Mouse (Mus musculus) 3134 (cell line): ENCODE data around the gene D230025D16Rik.

Source experiments
- DNase-seq: peaks from one replicate; pipeline ENCODE4 v3.0.0-alpha.2; 2011; ENCODE audit warnings: low spot score; ENCODE audit not compliant: insufficient read length; ENCODE audit errors: extremely low read depth

The D230025D16Rik gene

DNA sequence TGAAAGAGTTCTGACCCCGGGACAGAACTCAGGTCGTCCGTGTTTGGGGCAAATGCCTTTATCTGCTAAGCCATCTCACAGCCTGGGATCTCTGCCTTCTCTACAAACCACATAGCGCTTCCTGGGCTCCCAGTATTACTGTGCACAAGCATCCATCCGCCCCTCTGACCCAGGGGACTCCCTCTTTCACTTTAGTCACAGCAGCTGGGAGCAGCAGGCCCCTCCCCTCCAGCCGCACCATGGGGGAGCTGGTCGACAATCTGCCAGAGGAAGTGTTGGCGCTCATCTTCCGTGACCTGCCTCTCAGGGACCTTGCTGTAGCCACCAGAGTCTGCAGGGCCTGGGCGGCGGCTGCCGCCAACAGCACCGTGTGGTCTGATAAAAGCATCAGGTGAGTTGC, 41.8 kb downstream of the D230025D16Rik start:
- DNase-seq = no peak

DNA sequence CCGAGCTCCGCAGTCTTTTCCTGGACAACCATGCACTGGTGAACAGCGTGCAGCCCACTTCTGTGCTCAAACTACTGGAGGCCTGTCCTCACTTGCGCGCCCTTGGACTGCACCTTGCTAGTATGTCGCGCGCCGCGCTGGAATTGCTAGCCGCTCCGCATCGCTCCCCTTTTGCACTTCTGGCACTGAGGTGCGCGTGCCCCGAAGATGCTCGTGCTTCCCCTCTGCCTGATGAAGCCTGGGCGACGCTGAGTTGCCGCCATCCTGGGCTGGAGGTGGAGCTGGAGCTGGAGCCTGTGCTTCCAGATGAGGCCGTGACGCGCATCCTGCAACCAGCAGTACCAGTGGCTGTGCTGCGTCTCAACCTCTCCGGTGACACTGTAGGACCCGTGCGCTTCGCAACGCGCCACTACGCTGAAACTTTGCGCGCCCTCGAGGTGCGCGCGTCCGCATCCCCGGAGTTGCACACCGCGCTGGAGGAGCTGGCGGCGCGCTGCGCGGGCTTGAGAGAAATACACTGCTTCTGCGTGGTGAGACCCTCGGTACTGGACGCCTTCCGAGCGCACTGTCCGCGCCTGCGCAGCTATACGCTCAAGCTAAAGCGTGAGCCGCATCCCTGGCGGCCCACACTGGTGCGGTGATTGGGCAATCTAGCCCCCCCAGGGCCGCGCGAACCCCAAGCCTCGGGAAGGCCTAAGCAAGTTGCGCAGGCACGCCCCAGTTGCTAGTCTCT, 43.6 kb downstream of the D230025D16Rik start:
- no peak for DNase-seq

DNA sequence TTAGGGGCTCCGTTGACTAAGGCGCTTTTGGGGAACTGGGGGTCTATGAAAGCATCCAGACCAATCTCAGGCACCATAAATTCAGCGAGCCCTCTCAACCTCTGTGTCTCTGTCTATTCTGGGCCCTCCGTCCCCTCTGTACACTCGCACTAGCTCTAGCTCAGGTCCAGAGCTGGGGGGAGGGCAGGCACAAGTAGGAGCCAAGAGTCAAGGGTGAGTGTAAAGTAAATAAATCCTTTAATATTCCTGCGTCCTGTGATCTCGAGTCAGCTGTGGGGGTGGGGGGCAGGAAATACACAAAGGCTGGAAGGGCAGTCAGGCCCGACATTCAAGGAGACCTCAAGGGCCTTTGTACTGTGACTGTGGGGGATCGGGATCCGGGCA, 44.1 kb downstream of the D230025D16Rik start:
- DNase-seq = no peak

DNA sequence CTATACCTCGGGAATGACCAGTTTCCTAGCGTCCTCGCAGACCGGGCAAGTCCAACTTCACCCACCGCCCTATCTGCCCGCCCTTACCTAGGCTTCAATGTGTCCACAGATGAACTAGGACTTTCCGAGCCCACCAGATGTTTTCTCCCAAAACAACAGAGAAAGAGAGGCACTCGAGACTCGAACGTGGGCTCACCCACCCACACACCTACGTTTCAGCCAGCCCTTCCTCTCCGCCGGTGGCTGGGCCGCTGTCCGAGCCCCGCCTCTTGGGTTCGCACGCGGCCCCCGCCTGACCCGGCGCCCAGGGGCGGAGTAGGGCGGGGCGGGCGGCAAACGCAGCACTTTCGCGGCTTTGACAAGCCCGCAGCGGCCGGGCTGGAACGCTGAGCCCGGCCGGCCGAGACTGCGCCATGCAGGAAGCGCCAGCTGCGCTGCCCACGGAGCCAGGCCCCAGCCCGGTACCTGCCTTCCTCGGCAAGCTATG, 44.6 kb downstream of the D230025D16Rik start, which contains the start of gene Hsf4:
Gene Hsf4 (plus strand): TSS at position 341 of the 487 bp plus-strand sequence.
- no peak for DNase-seq

DNA sequence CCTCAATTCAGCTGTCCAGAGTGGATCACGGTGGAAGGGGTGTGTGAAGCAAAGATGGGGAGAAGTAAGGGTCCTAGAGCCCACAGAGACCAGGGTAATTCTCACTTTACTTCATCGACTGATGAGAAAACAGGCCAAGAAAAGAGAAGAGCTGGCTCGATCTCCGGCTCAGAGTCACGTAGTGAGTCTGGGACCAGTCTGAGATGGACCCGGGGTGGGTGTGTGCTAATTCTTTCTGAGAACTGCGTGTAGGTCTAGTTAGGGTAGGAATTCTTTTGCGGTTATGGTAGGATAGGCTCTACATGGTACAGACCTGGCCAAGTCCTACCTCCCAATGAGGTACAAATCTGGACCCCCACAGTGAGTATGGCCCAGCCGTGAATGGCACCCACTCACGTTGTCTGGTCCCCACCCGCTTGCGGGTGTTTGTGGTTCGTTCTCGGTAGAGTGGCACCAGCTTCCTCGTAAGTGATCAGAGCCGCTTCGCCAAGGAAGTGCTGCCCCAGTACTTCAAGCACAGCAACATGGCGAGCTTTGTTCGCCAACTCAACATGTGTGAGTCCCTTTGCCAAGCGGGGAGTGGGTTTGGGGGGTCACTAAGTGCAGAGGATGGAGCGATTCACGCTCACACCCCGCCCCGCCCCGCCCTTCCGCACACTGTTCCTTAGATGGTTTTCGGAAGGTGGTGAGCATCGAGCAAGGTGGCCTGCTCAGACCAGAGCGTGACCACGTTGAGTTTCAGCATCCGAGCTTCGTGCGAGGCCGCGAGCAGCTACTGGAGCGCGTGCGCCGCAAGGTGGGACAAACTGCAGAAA, 45.4 kb downstream of the D230025D16Rik start:
- no peak for DNase-seq

DNA sequence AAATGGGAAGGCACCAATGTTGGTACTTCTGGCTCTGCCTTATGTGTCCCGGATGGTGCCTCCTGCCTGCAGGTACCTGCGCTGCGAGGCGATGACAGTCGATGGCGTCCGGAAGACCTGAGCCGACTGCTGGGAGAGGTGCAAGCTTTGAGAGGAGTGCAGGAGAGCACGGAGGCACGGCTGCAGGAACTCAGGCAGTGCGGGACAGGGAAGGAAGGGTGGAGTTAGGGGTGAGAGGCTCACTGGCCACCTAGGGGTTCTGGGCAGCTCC, 45.9 kb downstream of the D230025D16Rik start:
- DNase-seq = no peak

DNA sequence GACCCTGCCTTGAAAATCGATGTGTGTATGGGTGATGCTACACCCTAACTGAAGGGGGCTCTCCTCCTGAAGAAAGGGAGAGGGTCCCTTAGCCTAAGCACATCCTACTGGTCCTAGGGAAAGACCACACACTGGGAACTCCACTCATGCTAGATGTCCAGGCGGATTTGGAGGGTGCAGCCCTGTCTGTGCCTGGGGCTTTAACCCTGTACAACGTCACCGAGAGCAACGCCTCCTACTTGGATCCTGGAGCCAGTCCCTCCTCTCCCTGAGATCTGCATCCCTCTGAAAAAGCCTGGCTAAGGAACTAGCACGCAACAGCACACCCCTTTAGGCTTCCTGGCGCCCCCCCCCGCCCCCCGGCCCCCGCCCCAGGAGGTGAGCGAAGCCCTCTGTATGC, 50.4 kb downstream of the D230025D16Rik start:
- no peak for DNase-seq

DNA sequence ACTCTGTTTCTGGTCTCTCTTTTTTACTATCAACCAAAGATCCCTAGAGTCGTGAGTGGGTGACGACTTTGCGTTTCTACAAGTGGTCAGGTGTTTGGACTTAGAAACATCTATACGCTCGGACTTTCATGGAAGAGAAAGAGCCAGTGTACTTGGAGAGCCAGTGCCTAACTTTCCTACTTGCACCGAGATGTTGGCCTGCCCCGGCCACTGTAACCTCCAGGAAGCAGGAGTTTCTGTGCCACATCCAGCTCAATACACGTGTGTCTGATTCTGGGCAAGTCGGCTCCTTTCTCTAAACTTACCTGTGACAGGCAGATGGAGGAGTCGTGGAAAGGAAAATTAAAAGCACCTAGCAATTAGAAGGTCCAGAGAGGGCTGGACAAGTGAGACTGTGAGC, 50.9 kb downstream of the D230025D16Rik start, which contains the start of gene Nol3:
Gene Nol3 (plus strand): TSS at position 301 of the 400 bp plus-strand sequence.
- no peak for DNase-seq

DNA sequence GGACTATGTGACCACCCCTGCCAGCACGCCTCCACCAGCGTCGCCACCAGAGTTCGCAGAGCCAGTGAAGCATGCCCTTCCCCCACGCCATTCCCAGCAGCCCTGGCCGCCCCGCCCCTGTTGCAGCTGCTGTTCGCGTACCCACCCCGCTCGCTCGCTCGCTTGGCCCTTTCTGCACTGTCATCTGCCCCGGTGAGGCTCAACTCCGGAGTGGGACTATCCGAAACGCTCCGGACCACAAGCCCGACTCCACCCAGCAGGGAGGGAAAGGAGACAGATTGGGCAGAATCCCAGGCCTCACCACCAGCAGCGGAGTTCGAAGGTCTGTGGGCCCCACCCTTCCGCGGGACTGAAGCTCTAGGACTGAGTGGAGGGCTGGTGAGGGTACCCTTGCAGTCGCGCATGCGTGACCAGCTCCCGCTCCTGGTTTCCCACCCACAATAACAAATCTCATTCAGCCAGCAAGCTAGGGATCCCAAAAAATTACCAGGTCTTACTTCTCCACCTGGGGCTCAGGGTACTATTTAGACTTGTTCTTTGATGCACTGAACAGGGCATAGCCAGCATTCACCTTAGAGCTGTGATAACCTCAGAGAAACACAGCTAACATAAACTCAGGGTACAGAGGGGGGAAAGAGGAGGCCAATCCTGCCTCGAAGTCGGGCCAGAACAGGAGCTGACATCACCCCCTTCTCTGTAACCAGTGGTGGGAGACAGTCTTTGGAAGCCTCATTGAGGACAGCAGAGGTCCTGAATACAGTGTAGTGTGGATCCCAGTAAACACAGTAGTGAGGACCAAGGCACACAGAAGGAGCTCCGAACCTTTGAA, 51.6 kb downstream of the D230025D16Rik start:
- no peak for DNase-seq

DNA sequence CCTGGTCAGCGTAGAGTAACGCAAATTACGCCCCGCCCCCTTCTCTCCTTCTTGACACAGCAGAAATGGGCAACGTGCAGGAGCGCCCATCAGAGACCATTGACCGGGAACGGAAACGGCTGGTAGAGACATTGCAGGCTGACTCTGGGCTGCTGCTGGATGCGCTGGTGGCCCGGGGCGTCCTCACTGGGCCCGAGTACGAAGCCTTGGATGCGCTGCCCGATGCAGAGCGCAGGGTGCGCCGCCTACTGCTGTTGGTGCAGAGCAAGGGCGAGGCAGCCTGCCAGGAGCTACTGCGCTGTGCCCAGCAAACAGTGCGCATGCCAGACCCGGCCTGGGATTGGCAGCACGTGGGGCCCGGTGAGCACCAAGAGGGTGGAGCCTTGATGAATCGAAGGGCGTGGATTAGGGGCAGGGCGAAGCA, 54.0 kb downstream of the D230025D16Rik start:
- DNase-seq = no peak

DNA sequence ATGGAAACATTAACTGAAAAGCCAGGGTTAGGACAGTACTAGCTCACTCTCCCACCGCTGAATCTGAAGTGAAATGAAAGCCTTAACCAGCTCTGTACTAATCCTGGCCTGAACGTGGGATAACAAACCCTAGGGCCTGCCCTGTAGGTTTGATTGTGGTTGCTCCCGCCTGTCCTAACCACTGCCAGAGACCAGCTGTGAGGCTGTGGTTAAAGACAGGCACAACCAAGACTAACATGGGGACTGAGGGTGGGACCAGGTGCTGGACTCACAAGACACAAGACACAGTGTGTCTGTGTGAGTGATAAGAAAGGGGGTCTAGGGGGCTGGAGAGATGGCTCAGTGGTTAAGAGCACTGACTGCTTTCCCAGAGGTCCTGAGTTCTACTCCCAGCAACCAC, 55.6 kb downstream of the D230025D16Rik start:
- no peak for DNase-seq

DNA sequence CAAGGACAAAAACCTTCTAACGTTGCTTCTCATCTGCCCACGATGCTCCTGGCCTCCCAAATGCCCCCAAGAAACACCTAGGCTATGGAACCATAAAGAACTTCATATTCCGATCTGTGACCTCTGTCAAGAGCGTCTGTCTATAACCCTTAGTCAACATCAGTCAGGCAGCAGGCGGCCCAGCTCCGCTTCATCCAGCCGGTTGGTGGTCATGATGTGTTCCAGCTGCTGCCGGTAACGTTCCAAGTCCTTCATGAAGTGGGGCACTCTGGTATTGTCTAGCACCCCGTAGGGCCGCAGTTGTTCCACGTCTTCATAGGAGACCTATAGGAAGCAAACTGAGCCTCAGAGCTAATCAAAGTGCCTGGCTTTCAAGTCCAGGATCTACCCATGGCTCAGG, 56.9 kb downstream of the D230025D16Rik start:
- no peak for DNase-seq

DNA sequence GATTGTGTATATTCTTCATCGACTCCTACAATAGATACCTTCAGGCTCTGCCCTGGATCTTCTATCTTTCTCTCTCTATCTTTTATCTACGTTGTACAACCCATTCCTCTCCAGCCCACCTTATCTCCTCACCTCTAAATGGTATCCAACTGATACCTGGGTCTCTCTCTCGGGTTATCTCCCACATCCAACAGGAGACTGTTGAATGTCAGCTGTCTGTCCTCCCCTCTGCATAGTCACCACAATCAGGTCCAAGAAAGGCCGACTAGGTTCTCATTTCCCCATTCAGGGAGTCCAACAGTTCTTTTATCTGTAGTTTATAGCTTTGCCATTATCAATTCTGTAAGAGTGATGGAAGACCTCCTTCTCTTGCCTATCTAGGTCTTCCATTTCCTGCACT, 57.3 kb downstream of the D230025D16Rik start:
- no peak for DNase-seq

DNA sequence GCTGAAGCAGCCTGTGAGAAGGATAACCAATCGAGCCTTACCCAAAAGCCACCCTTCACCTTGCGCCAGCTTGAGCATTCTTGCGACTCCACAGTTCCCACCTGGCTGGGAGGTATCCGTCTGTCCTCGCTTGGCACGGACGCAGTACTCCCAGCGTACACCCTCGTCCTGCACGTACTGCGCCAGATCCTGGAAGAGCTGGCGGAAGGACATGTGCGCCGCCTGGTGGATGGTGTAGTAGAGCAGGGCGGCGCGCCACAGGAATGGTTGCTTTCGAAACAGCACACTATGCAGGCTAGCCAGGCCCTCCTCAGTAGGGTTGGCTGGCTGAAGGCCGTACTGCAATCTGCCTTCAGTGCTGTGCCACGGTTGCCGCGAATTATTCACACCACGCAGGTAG, 58.1 kb downstream of the D230025D16Rik start:
- DNase-seq = no peak

DNA sequence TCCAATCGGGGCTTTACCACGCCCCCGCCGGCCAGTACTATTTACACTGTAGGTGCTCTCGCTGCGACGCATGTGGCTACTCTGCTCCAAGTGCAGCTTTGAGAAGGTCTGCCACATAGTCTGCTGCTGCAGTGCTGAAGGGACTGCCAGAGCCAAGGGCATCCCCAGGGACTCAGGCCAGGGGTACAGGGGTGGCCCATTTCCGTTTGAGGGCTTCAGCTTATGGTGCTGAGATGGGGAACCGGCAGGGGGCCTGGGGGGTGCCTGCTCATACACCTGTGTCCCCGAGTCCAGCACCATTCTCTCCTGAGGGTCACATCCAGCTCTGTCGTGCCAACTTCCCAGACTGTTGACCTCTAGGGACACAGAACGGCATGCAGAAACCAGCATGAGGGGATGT, 60.6 kb downstream of the D230025D16Rik start:
- DNase-seq = no peak

DNA sequence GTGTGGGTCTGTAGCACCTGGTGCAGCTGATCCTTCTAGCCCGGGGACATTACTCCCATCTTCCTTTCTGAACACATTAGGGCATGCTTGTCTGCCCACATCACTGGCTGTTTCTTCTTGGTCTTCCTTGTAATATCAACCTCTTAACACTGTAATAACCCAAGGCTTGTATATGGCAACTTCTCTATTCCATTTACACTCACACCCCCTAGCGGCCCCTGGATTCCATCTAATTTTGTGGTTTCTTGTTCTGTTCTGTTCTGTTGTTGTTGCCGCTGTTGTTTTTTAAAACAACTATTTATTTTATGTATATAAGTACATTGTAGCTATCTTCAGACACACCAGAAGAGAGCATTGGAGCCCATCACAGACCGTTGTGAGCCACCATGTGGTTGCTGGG, 62.0 kb downstream of the D230025D16Rik start:
- DNase-seq = no peak

DNA sequence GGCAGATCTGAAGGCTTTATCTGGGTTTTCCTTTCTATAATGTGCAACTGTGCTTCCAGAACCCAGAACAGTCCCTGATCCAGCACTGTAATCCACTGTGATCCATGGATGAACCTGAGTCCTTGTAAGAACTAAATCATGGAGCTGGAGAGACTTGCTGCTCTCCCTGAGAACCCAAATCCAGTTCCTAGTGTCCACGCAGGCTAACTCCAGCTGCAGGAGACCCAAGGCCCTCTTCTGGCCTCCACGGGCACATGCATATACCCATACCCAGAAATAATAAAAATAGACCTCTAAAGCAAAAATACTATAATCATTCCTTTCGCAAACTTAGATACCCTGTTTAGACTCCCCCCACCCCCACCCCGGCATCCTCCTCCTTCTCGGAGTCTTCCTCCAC, 63.3 kb downstream of the D230025D16Rik start:
- no peak for DNase-seq

DNA sequence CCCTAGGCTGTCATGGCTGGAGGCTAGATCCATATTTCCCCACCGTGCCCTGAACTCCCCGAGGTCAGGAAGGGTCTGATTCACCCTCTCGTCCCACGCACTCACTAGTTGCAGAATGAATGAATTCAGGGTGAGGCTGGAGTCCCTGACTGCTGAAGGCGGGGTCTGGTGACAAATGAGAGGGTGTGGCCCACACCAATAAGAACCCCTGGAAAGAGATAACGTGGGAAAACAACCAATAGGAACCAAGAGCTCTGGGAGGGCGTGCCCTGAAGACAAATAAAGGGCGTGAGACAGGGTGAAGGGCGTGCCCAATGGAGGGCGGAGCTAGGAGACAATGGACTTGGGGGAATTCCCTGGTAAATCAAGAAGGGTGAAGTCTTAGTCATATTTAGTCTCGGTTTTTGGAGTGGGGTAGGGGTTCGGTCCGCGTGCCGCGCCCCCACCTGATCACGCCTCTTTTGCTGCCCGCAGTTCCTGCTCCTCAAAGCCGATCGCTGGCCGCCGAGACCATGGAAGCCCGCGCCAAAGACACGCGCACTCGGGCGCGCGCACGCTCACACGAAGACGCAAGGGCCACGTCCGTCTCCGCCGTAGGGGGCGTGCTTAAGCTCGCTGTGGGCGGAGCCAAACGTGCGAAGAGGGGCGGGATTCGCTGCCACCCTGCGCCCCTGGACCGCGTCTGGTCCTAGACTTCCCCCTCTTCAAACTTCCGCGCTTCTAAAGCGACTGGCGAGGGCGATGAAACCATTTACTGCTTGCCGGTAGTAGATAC, 64.2 kb downstream of the D230025D16Rik start:
- peak; percentile 95 for DNase-seq

DNA sequence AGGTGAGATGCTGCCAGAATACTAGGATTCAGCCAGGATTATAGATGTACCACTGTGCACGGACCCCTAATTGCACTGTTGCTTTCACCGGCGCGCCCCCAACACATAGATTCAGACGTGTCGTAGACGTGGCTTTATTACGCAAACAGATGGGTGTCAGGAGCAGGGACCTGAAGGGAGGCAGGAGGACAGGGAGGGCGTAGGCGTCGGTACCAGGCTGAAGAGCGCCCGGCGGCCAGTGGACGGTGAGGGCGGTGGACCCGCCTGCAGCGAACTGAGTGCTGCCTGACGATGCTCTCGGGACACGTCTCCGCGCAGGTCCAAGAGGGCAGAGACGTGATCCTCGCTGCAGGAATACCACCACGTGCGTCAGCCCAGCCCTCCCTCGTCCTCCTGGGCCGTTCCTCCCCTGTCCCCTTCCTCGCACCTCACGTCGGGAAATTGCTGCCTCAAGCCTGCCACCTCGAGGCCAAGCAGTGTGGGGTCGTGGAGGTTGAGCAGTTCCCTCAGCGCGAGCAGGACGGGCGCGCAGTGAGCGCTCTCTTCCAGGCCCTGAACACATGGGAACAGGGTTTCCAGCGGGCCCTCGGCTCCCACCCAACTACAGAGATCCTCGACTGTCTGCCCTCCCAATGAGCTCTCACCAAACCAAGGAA, 65.0 kb downstream of the D230025D16Rik start, which contains the start of gene 4931428F04Rik:
Gene 4931428F04Rik (minus strand): TSS at position 60 of the 656 bp plus-strand sequence.
- DNase-seq = no peak
